Mouse (Mus musculus) gastrocnemius, adult 2 months (tissue): ENCODE results near the gene Clca4a. TPM values are rescaled to one million over a fixed set of nuclear protein-coding genes. Genes with fewer than 3 reads are reported as not detected.

ENCODE experiments used
- DNase-seq: peaks from one replicate; pipeline ENCODE4 v3.0.0; 2022
- H3K27ac ChIP-seq: fragments of 200-600 bp; 2 replicates; pipeline ENCODE4 v1.8.1; 2022; ENCODE audit warnings: mild to moderate bottlenecking
- H3K4me3 ChIP-seq: fragments of 200-600 bp; 2 replicates; pipeline ENCODE4 v1.8.1; 2022; ENCODE audit warnings: mild to moderate bottlenecking, moderate library complexity
- CTCF ChIP-seq: fragments of 200-600 bp; IDR thresholded peaks from 2 replicates; pipeline ENCODE4 v1.8.1; 2022; ENCODE audit warnings: antibody characterized with exemption, mild to moderate bottlenecking, moderate library complexity
- intact Hi-C: fragments of 180-260 bp; cut with DNase I; formaldehyde crosslinking; loops from one replicate; pipeline ENCODE4 v1.15.1; 2025
- total RNA-seq, 2 experiments: library from RNA; stranded (reverse); gene quantifications; 2 replicates each; pipeline ENCODE4 v1.2.3; 2021

The Clca4a gene
- total RNA-seq, 2 experiments from 2014 or later, result not detected

GRCm38 (mm10) chr3:144933011-144933491 lies 41.8 kb downstream of the Clca4a start:
- H3K4me3 ChIP-seq, result no peak overlapping the region
- no peak for TF ChIP-seq CTCF
- DNase-seq, result no peak
- intact Hi-C loops, result no loop called here
- H3K27ac ChIP-seq, result no peak overlapping the region

DNA sequence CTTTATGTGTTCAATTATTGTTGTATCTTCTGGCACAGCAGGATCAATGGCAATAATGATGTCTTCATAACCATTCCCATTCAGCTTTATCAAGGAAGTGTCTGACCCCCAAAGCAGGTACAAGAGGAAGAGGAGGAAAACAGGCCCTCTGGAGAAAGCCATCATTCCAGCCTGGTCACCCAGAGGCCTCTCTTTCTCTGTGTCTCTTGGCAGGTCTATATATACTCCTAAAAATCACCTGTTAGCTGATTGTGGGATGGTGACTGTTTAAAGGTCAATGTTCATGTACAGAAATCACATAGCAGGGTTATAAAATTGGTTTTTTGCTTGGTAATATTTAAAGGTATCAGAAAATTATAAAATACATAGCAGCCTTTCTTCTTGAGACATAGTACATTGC lies 42.5 kb downstream of the Clca4a start, which contains the start of gene Clca4b:
TSS of gene Clca4b (minus strand) at position 195 of the 400 bp plus-strand sequence.
- DNase-seq, result no peak
- intact Hi-C loops, result no loop called here
- no peak for TF ChIP-seq CTCF

GRCm38 (mm10) chr3:144914014-144914413 lies 60.8 kb downstream of the Clca4a start:
- H3K27ac ChIP-seq, result no peak overlapping the region

More for the DNA sequence above, 42.5 kb downstream of the Clca4a start, which contains the start of gene Clca4b:
- Histone ChIP-seq H3K27ac (no peak within 1 kb of the TSS), H3K4me3 (no peak within 1 kb of the TSS)

More at GRCm38 (mm10) chr3:144914014-144914413, 60.8 kb downstream of the Clca4a start:
- TF ChIP-seq CTCF, result no peak
- no peak overlapping the region for H3K4me3 ChIP-seq
- no peak for DNase-seq
- intact Hi-C loops, result no loop called here

Other genes with a start within 250 kb of the Clca4a start
- gene Clca3a1, start 214.1 kb downstream of the Clca4a start, total RNA-seq, result under 1 TPM in 1 of 2 experiments, not detected in 1; 0.15 TPM
- not detected for gene Clca3a2, start 155.6 kb downstream of the Clca4a start, total RNA-seq
- not detected for gene Clca3b, start 125.7 kb downstream of the Clca4a start, total RNA-seq
- not detected for gene Clca4b, start 42.5 kb downstream of the Clca4a start, total RNA-seq
- not detected for gene Clca1, start 57.7 kb upstream of the Clca4a start, total RNA-seq
- gene Clca2, start 124.4 kb upstream of the Clca4a start, total RNA-seq, result under 1 TPM in 1 of 2 experiments, not detected in 1; 0.10 TPM
- gene Odf2l, start 143.5 kb upstream of the Clca4a start, total RNA-seq, result 1 to 10 TPM; 7.1 to 9.9 TPM